Comparison of ENCODE assay signal across 9 mouse cellular contexts in genomic region chr5:29737471-29737870, GRCm38 (mm10). TPM values are rescaled to one million over a fixed set of nuclear protein-coding genes. Genes with fewer than 3 reads are reported as not detected.
DNase-seq lines count a peak whose midpoint lies in the region; ATAC-seq and TF ChIP-seq lines count a peak whose summit lies in the region.
"Had no signal": no experiment of that assay in that cellular context is flagged by ENCODE, and none has a peak within 500 bp of the region (broad histone marks: within the 10 kb centered on the region; RNA-seq: fewer than 3 reads in every experiment).

No protein-coding gene starts in this region.

- ATAC-seq in forebrain, embryonic 13.5 days = no peak
- ATAC-seq in liver, embryonic 12.5 days = no peak

- H3K27ac ChIP-seq in heart, adult 2 months = no peak overlapping the region
- no peak overlapping the region for H3K27ac ChIP-seq in forebrain, embryonic 13.5 days
- H3K27ac ChIP-seq in liver, embryonic 12.5 days = no peak overlapping the region
- no peak overlapping the region for H3K27ac ChIP-seq in left cerebral cortex, adult 2 months

- H3K79me2 ChIP-seq in heart, adult 2 months (replicated peaks; ENCODE audit: control insufficient read depth, insufficient read depth, low read length) = peaks cover 17% of the 10 kb centered on the region

- no peak for DNase-seq in heart, adult 2 months
- DNase-seq in heart, adult 9 months (ENCODE audit: low spot score in 2 of 2) = no peak
- DNase-seq in CD4-positive helper T cell, adult 2 months (ENCODE audit: low read depth, low spot score) = peak; percentile 21
- DNase-seq in urinary bladder, postnatal 36 days (ENCODE audit: low spot score in 2 of 2) = no peak
- DNase-seq in left cerebral cortex, adult 2 months (ENCODE audit: extremely low spot score in 1 of 2, low spot score in 2 of 2) = no peak
- DNase-seq in spleen, adult 12 weeks (ENCODE audit: low spot score) = no peak
- DNase-seq: cerebellum, postnatal 36 days had no signal

- no peaks in the 10 kb centered on the region for H3K9me3 ChIP-seq in forebrain, embryonic 13.5 days (replicated peaks)
- H3K9me3 ChIP-seq in liver, embryonic 12.5 days (replicated peaks) = no peaks in the 10 kb centered on the region

- no peaks in the 10 kb centered on the region for H3K27me3 ChIP-seq in heart, adult 2 months (ENCODE audit: control insufficient read depth, insufficient read depth, low read length)
- H3K27me3 ChIP-seq in forebrain, embryonic 13.5 days = no peaks in the 10 kb centered on the region
- H3K27me3 ChIP-seq in liver, embryonic 12.5 days (replicated peaks) = no peaks in the 10 kb centered on the region

- no peak overlapping the region for H3K9ac ChIP-seq in heart, adult 2 months (ENCODE audit: low read depth, low read length)
- H3K9ac ChIP-seq in forebrain, embryonic 13.5 days = no peak overlapping the region
- peak overlapping the region; percentile 88 for H3K9ac ChIP-seq in liver, embryonic 12.5 days

- peaks cover 35% of the 10 kb centered on the region for H3K36me3 ChIP-seq in heart, adult 2 months (ENCODE audit: control insufficient read depth, insufficient read depth, low read length)
- H3K36me3 ChIP-seq in forebrain, embryonic 13.5 days (ENCODE audit: poor library complexity, severe bottlenecking) = peaks cover 5% of the 10 kb centered on the region
- H3K36me3 ChIP-seq in liver, embryonic 12.5 days = peaks cover 13% of the 10 kb centered on the region

- TF ChIP-seq EP300 in heart, adult 2 months (IDR thresholded peaks at IDR 0.05; ENCODE audit: insufficient read depth, low read depth, low read length) = no peak

- peak overlapping the region; percentile 64 for H3K4me3 ChIP-seq in heart, adult 2 months
- H3K4me3 ChIP-seq in forebrain, embryonic 13.5 days = peak overlapping the region; percentile 100; the same call in 1 of the 2 replicates
- peak overlapping the region; percentile 79 for H3K4me3 ChIP-seq in liver, embryonic 12.5 days
- H3K4me3 ChIP-seq in left cerebral cortex, adult 2 months = no peak overlapping the region; the same call in 1 of the 2 replicates

- WGBS in heart, adult 2 months = 83% methylated on average over 5 of the region's 5 CpGs
- WGBS in forebrain, embryonic 13.5 days = 89% methylated on average over 5 of the region's 5 CpGs
- 83% methylated on average over 5 of the region's 5 CpGs for WGBS in liver, embryonic 12.5 days (ENCODE audit: insufficient replicate concordance)

- peak overlapping the region; percentile 86 for H3K4me2 ChIP-seq in forebrain, embryonic 13.5 days
- peak overlapping the region; percentile 77 for H3K4me2 ChIP-seq in liver, embryonic 12.5 days

- H3K4me1 ChIP-seq in heart, adult 2 months (ENCODE audit: control insufficient read depth, insufficient read depth, low read length) = peaks cover 16% of the 10 kb centered on the region
- peaks cover 38% of the 10 kb centered on the region for H3K4me1 ChIP-seq in forebrain, embryonic 13.5 days
- peaks cover 56% of the 10 kb centered on the region for H3K4me1 ChIP-seq in liver, embryonic 12.5 days

- intact Hi-C loops in heart, adult 2 months (cut with DNase I) = loop anchor here (5.0 kb wide), 1 partner anchor 165 kb away; no protein-coding TSS in a partner anchor
- intact Hi-C loops in left cerebral cortex, adult 2 months (cut with DNase I) = no loop called here

- no peak for TF ChIP-seq POLR2A in heart, adult 2 months (IDR thresholded peaks at IDR 0.05; ENCODE audit: insufficient read depth, low read depth, low read length)

- no peak for TF ChIP-seq CTCF in heart, adult 2 months (IDR thresholded peaks at IDR 0.05)
- no peak for TF ChIP-seq CTCF in left cerebral cortex, adult 2 months (IDR thresholded peaks at IDR 0.05)

RNA-seq across cellular contexts. Expression of gene Gm5129, which starts 1.7 kb away (rescaled TPM):
- total RNA-seq in heart, adult 2 months (2021) = not detected
- not detected in 2 replicates for polyA plus RNA-seq in heart, adult 2 months (2012; rRNA removed)
- polyA plus RNA-seq in forebrain, embryonic 13.5 days (2015; fragmentation: Nextera tagmentation; extraction: Ambion mirVana) = not detected in 2 replicates
- not detected in 2 replicates for polyA plus RNA-seq in liver, embryonic 12.5 days (2016; fragmentation: Nextera tagmentation; extraction: Ambion mirVana)
- 1 to 10 TPM in 1 of 2 experiments, not detected in 1; 1.6 TPM for total RNA-seq in left cerebral cortex, adult 2 months (2021)

RNA-seq across cellular contexts. Expression of gene Dnajb6, which starts 2.0 kb away (rescaled TPM):
- total RNA-seq in heart, adult 2 months (2021) = 10 to 100 TPM; 71.0 to 78.4 TPM
- 34.0 and 39.3 TPM in 2 replicates for polyA plus RNA-seq in heart, adult 2 months (2012; rRNA removed)
- polyA plus RNA-seq in forebrain, embryonic 13.5 days (2015; fragmentation: Nextera tagmentation; extraction: Ambion mirVana) = 278 and 293 TPM in 2 replicates
- 104 and 112 TPM in 2 replicates for polyA plus RNA-seq in liver, embryonic 12.5 days (2016; fragmentation: Nextera tagmentation; extraction: Ambion mirVana)
- 100 to 1,000 TPM; 157 to 169 TPM for total RNA-seq in left cerebral cortex, adult 2 months (2021)
